Mouse (Mus musculus): ENCODE data around the gene Msgn1. TPM values are rescaled to one million over a fixed set of nuclear protein-coding genes. Genes with fewer than 3 reads are reported as not detected.

Gene Msgn1
- polyA plus RNA-seq, 1 experiment from 2014 or later = not detected

GRCm38 (mm10) chr12:11215555-11215954, 6.8 kb upstream of the Msgn1 start:
- WGBS = 92% methylated on average over 2 of the region's 2 CpGs

GRCm38 (mm10) chr12:11214776-11215175, 6.0 kb upstream of the Msgn1 start:
- no peaks in the 10 kb centered on the region for H3K36me3 ChIP-seq (replicated peaks)

More at GRCm38 (mm10) chr12:11215555-11215954, 6.8 kb upstream of the Msgn1 start:
- H3K36me3 ChIP-seq (replicated peaks) = no peaks in the 10 kb centered on the region
- H3K4me1 ChIP-seq = peaks cover 7% of the 10 kb centered on the region; the same call in 1 of the 2 replicates
- no peak overlapping the region for H3K4me3 ChIP-seq
- no peaks in the 10 kb centered on the region for H3K27me3 ChIP-seq (ENCODE audit: poor library complexity, severe bottlenecking)
- no peaks in the 10 kb centered on the region for H3K9me3 ChIP-seq
- DNase-seq (ENCODE audit: extremely low spot score, low spot score) = no peak
- H3K27ac ChIP-seq = no peak overlapping the region

GRCm38 (mm10) chr12:11212881-11213280, 4.1 kb upstream of the Msgn1 start:
- Histone ChIP-seq H3K27me3 (ENCODE audit: poor library complexity, severe bottlenecking) (peaks cover 9% of the 10 kb centered on the region; the same call in 1 of the 2 replicates), H3K4me3 (no peak overlapping the region), H3K27ac (no peak overlapping the region), H3K9me3 (no peaks in the 10 kb centered on the region), H3K36me3 (replicated peaks) (no peaks in the 10 kb centered on the region), H3K4me1 (peaks cover 25% of the 10 kb centered on the region)
- DNase-seq (ENCODE audit: extremely low spot score, low spot score) = no peak
- 92% methylated on average over 1 of the region's 1 CpGs for WGBS

More at GRCm38 (mm10) chr12:11214776-11215175, 6.0 kb upstream of the Msgn1 start:
- H3K27me3 ChIP-seq (ENCODE audit: poor library complexity, severe bottlenecking) = no peaks in the 10 kb centered on the region
- H3K4me3 ChIP-seq = no peak overlapping the region
- DNase-seq (ENCODE audit: extremely low spot score, low spot score) = no peak
- no peak overlapping the region for H3K27ac ChIP-seq
- no peaks in the 10 kb centered on the region for H3K9me3 ChIP-seq
- H3K4me1 ChIP-seq = peaks cover 11% of the 10 kb centered on the region

GRCm38 (mm10) chr12:11210361-11210760, 1.6 kb upstream of the Msgn1 start:
- WGBS = 92% methylated on average over 3 of the region's 3 CpGs
- H3K27ac ChIP-seq = no peak overlapping the region
- H3K36me3 ChIP-seq (replicated peaks) = no peaks in the 10 kb centered on the region
- no peaks in the 10 kb centered on the region for H3K9me3 ChIP-seq
- H3K4me3 ChIP-seq = no peak overlapping the region
- peaks cover 9% of the 10 kb centered on the region; the same call in 1 of the 2 replicates for H3K27me3 ChIP-seq (ENCODE audit: poor library complexity, severe bottlenecking)
- DNase-seq (ENCODE audit: extremely low spot score, low spot score) = no peak
- H3K4me1 ChIP-seq = peaks cover 26% of the 10 kb centered on the region

GRCm38 (mm10) chr12:11209636-11210035, 864 bp upstream of the Msgn1 start:
- DNase-seq (ENCODE audit: extremely low spot score, low spot score) = no peak
- 86% methylated on average over 5 of the region's 5 CpGs for WGBS
- H3K27ac ChIP-seq = no peak overlapping the region

DNA sequence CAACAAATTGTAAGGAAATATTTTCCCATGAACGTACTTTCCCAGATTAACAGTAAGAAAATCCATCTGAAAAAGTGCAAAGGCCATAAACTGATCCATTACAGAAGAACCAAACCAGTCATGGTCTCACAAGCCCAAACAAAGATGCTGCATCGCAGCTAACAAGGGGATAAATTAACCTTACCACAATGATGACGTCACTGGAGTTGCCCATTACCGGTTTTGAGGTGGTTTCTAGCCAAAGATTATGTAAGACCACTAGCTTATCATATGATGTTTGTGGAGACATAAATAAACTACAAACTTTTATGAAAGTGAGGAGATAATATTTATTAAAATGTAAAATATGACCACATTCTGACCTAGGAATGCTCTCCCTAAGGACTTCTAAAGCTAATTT, 2.5 kb downstream of the Msgn1 start:
- Histone ChIP-seq H3K27ac (no peak overlapping the region), H3K27me3 (ENCODE audit: poor library complexity, severe bottlenecking) (peaks cover 9% of the 10 kb centered on the region; the same call in 1 of the 2 replicates), H3K4me1 (peaks cover 26% of the 10 kb centered on the region), H3K36me3 (replicated peaks) (no peaks in the 10 kb centered on the region), H3K4me3 (no peak overlapping the region), H3K9me3 (no peaks in the 10 kb centered on the region)
- no peak for DNase-seq (ENCODE audit: extremely low spot score, low spot score)
- 73% methylated on average over 4 of the region's 4 CpGs for WGBS

More at GRCm38 (mm10) chr12:11209636-11210035, 864 bp upstream of the Msgn1 start:
- H3K36me3 ChIP-seq (replicated peaks) = no peaks in the 10 kb centered on the region
- H3K27me3 ChIP-seq (ENCODE audit: poor library complexity, severe bottlenecking) = peaks cover 9% of the 10 kb centered on the region; the same call in 1 of the 2 replicates
- no peak overlapping the region for H3K4me3 ChIP-seq
- H3K4me1 ChIP-seq = peaks cover 26% of the 10 kb centered on the region
- H3K9me3 ChIP-seq = no peaks in the 10 kb centered on the region

DNA sequence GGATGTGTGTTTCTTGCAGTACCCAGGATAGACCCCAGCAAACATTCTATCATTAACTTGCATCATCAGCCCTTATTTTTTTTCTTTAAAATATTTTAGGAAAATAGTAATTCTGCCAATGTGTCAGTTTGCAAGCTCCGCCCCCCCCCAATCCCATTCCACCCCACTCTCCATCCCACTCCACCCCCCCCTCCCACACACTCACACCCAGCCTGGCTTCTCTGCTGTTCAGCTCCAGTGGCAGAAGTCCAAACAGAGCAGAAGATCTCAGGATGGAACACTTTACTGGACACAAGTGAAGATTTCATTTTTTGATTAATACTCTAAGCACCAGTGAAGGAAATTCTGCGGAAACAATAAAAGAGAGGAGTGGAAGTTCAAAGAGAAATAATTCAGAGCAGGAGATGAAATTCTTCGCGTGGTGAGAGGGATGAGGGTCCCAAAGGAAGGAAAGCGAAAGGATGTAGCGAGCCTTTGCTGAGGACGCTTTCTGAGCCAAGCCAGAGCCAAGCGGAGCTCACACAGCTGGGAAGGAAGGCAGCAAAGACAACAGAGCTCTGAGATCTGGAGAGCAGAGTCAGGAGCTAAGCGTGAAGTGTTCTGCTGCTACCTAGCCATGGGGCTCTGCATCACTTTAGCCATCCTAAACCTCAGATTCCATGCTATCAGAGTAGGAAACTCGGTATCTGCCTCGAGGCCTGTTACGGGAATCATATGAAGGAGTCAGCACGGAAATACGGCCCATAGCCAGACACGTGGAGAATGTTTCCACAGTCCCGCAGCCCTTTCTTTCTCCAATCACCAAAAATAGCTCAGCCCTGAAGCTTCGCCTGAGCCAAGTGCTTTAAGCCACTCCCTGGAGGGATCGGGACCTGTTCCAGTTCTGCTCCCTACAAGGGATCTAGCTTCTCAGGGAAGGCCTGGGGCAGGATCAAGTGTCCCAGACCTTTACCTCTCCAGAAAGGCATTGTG, 4.8 kb downstream of the Msgn1 start:
- DNase-seq (ENCODE audit: extremely low spot score, low spot score) = no peak
- H3K27ac ChIP-seq = no peak overlapping the region
- H3K4me3 ChIP-seq = no peak overlapping the region
- H3K9me3 ChIP-seq = no peaks in the 10 kb centered on the region
- WGBS = 87% methylated on average over 18 of the region's 18 CpGs
- H3K4me1 ChIP-seq = peaks cover 15% of the 10 kb centered on the region
- no peaks in the 10 kb centered on the region for H3K36me3 ChIP-seq (replicated peaks)
- peaks cover 9% of the 10 kb centered on the region; the same call in 1 of the 2 replicates for H3K27me3 ChIP-seq (ENCODE audit: poor library complexity, severe bottlenecking)

DNA sequence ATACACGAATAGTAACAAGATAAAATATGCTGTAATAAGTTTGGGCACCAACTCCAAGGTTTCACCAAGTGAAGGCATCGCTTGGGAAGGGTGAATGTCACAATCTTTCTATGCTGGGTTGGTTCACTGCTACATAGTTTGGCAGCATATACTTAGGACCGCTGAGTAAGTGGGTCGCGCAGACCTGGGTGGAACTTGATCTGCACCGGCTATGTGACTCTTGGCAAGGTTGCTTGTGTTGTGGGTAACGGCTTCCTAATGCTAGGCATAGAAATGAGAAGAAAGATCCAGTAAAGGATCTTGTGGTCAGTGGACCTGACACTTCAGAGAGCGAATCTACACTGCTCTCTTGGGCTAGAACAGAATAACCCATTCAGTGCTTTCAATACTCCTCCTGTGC, 6.3 kb downstream of the Msgn1 start:
- no peak overlapping the region for H3K4me3 ChIP-seq
- H3K27me3 ChIP-seq (ENCODE audit: poor library complexity, severe bottlenecking) = no peaks in the 10 kb centered on the region
- 94% methylated on average over 8 of the region's 8 CpGs for WGBS
- no peak overlapping the region for H3K27ac ChIP-seq
- no peak for DNase-seq (ENCODE audit: extremely low spot score, low spot score)
- no peaks in the 10 kb centered on the region for H3K9me3 ChIP-seq
- peaks cover 19% of the 10 kb centered on the region for H3K4me1 ChIP-seq
- H3K36me3 ChIP-seq (replicated peaks) = no peaks in the 10 kb centered on the region

- Histone ChIP-seq H3K9me3 (no peaks in the 10 kb centered on the region), H3K4me3 (no peak overlapping the region)
- WGBS = 93% methylated on average over 12 of the region's 12 CpGs
These were observed 8.1 kb downstream of the Msgn1 start for GRCm38 (mm10) chr12:11200711-11201110.

DNA sequence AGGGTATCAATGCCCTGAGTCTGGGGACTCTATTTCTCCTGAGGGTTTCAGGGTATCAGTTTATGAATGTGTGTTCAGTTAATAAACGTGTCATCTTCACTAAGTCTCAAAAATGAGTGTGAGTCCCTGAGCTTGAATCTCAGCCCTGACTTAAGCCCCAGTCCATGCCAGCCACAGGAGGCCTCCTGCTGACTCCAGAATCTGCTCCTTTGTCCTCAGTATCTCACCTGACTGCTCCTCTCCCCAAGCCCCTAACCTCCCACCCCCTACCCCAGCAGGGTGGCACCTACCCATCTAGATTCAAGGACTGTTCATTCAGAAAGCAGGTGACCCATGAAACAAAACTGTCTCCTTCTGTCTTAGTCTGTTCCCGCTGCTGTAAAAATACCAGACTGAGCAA, 10.2 kb downstream of the Msgn1 start:
- H3K36me3 ChIP-seq (replicated peaks) = no peaks in the 10 kb centered on the region

More at GRCm38 (mm10) chr12:11200711-11201110, 8.1 kb downstream of the Msgn1 start:
- peaks cover 26% of the 10 kb centered on the region for H3K4me1 ChIP-seq
- H3K27ac ChIP-seq = no peak overlapping the region
- DNase-seq (ENCODE audit: extremely low spot score, low spot score) = no peak
- H3K27me3 ChIP-seq (ENCODE audit: poor library complexity, severe bottlenecking) = 0 out of 2 replicates have a peak, but pooled peaks cover 5% of the 10 kb centered on the region
- no peaks in the 10 kb centered on the region for H3K36me3 ChIP-seq (replicated peaks)

DNA sequence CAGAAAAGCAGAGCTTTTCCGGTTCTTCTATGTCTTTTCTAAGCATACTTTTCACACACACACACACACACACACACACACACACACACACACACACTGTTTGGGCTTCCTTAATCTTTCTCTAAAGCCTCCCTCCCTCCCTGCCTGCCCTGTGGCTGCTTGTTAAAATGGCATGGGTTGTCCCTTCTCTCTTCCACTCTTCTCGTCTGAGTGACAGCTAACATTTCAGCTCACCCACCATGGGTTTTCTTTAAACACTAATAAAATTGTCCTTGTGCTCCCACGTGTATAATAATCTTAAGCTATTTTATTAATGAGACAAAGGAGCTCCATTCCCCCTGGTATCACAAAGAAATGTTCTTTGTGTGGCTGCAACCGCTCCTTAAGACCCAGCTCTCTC, 10.7 kb downstream of the Msgn1 start:
- no peak overlapping the region for H3K4me3 ChIP-seq
- H3K36me3 ChIP-seq (replicated peaks) = no peaks in the 10 kb centered on the region
- H3K4me1 ChIP-seq = peaks cover 27% of the 10 kb centered on the region
- 0 out of 2 replicates have a peak, but pooled peaks cover 8% of the 10 kb centered on the region for H3K27me3 ChIP-seq (ENCODE audit: poor library complexity, severe bottlenecking)
- DNase-seq (ENCODE audit: extremely low spot score, low spot score) = peak; percentile 48
- no peaks in the 10 kb centered on the region for H3K9me3 ChIP-seq
- peak overlapping the region; percentile 61; the same call in 1 of the 2 replicates for H3K27ac ChIP-seq
- 17% methylated on average over 4 of the region's 4 CpGs for WGBS

More for the DNA sequence above, 10.2 kb downstream of the Msgn1 start:
- no peak overlapping the region for H3K4me3 ChIP-seq
- 16% methylated on average over 2 of the region's 2 CpGs for WGBS
- peaks cover 27% of the 10 kb centered on the region for H3K4me1 ChIP-seq
- 0 out of 2 replicates have a peak, but pooled peaks cover 8% of the 10 kb centered on the region for H3K27me3 ChIP-seq (ENCODE audit: poor library complexity, severe bottlenecking)
- peak overlapping the region; percentile 61 for H3K27ac ChIP-seq
- H3K9me3 ChIP-seq = no peaks in the 10 kb centered on the region
- no peak for DNase-seq (ENCODE audit: extremely low spot score, low spot score)

- Histone ChIP-seq H3K4me1 (peaks cover 27% of the 10 kb centered on the region), H3K27me3 (ENCODE audit: poor library complexity, severe bottlenecking) (0 out of 2 replicates have a peak, but pooled peaks cover 8% of the 10 kb centered on the region), H3K9me3 (no peaks in the 10 kb centered on the region), H3K4me3 (no peak overlapping the region), H3K27ac (no peak overlapping the region), H3K36me3 (replicated peaks) (no peaks in the 10 kb centered on the region)
- 58% methylated on average over 3 of the region's 5 CpGs for WGBS
- DNase-seq (ENCODE audit: extremely low spot score, low spot score) = no peak
These were observed 11.9 kb downstream of the Msgn1 start for GRCm38 (mm10) chr12:11196830-11197229.
